In genomic region chr14:23684463-23685066, GRCm38 (mm10) we compare ENCODE assay signal across 12 mouse cellular contexts.
DNase-seq lines count a peak whose midpoint lies in the region; ATAC-seq and TF ChIP-seq lines count a peak whose summit lies in the region.
"Had no signal": no experiment of that assay in that cellular context is flagged by ENCODE, and none has a peak within 500 bp of the region (broad histone marks: within the 10 kb centered on the region; RNA-seq: fewer than 3 reads in every experiment).

No protein-coding gene starts in this region.

- TF ChIP-seq CTCF in forebrain, postnatal 0 days (IDR thresholded peaks at IDR 0.05; ENCODE audit: low read depth) = peak; percentile 37

- peak; percentile 32 for DNase-seq in forebrain, postnatal 0 days
- no peak for DNase-seq in forebrain, embryonic 11.5 days (ENCODE audit: low spot score)
- DNase-seq in layer of hippocampus, adult 9-11 months = peak; percentile 34
- no peak for DNase-seq in layer of hippocampus, postnatal 36 days
- DNase-seq in ES-CJ7 (ENCODE audit: low read depth, low spot score) = peak; percentile 30
- DNase-seq in embryo, embryonic 11 days = peak; percentile 9
- DNase-seq in right cerebral cortex, adult 18-20 months = no peak
- DNase-seq: gastrocnemius, postnatal 14 days; right cerebral cortex, postnatal 25 days had no signal

- no peak overlapping the region for H3K9ac ChIP-seq in forebrain, postnatal 0 days
- H3K9ac ChIP-seq in forebrain, embryonic 11.5 days (ENCODE audit: low read length) = no peak overlapping the region
- H3K9ac ChIP-seq: neural tube, embryonic 12.5 days had no signal

- 51% methylated on average over 3 of the region's 3 CpGs for WGBS in forebrain, postnatal 0 days
- WGBS in forebrain, embryonic 11.5 days = 55% methylated on average over 3 of the region's 3 CpGs

- ATAC-seq in forebrain, postnatal 0 days = peak; percentile 53
- ATAC-seq in forebrain, embryonic 11.5 days (replicated peaks; ENCODE audit: low FRiP score) = no peak
- no peak for ATAC-seq in erythroid progenitor cell, adult 5-6 weeks (replicated peaks; ENCODE audit: low FRiP score, poor library complexity, severe bottlenecking)
- ATAC-seq: intestine, embryonic 16.5 days had no signal

- no peaks in the 10 kb centered on the region for H3K27me3 ChIP-seq in forebrain, postnatal 0 days (ENCODE audit: insufficient read depth, low read length)
- H3K27me3 ChIP-seq in forebrain, embryonic 11.5 days (ENCODE audit: control insufficient read depth, insufficient read depth, low read length) = no peaks in the 10 kb centered on the region
- H3K27me3 ChIP-seq: neural tube, embryonic 12.5 days had no signal

- H3K27ac ChIP-seq in forebrain, postnatal 0 days (ENCODE audit: low read depth, low read length) = peak overlapping the region; percentile 5; the same call in 1 of the 2 replicates
- H3K27ac ChIP-seq in forebrain, embryonic 11.5 days (ENCODE audit: low read depth, low read length) = no peak overlapping the region
- H3K27ac ChIP-seq: neural tube, embryonic 12.5 days had no signal

- no peak overlapping the region for H3K4me2 ChIP-seq in forebrain, postnatal 0 days (ENCODE audit: low read depth)
- no peak overlapping the region for H3K4me2 ChIP-seq in forebrain, embryonic 11.5 days (ENCODE audit: low read depth, low read length, severe bottlenecking)
- H3K4me2 ChIP-seq: neural tube, embryonic 12.5 days had no signal

- no peaks in the 10 kb centered on the region for H3K36me3 ChIP-seq in forebrain, postnatal 0 days (ENCODE audit: insufficient read depth)
- no peaks in the 10 kb centered on the region for H3K36me3 ChIP-seq in forebrain, embryonic 11.5 days (ENCODE audit: control insufficient read depth, insufficient read depth, low read length)
- H3K36me3 ChIP-seq: neural tube, embryonic 12.5 days had no signal

- H3K9me3 ChIP-seq in forebrain, postnatal 0 days (ENCODE audit: low read length) = no peaks in the 10 kb centered on the region
- H3K9me3 ChIP-seq in forebrain, embryonic 11.5 days (ENCODE audit: control insufficient read depth, low read length) = no peaks in the 10 kb centered on the region
- H3K9me3 ChIP-seq: neural tube, embryonic 12.5 days had no signal

- H3K4me1 ChIP-seq in forebrain, postnatal 0 days (ENCODE audit: insufficient read depth) = no peaks in the 10 kb centered on the region
- no peaks in the 10 kb centered on the region for H3K4me1 ChIP-seq in forebrain, embryonic 11.5 days (replicated peaks; ENCODE audit: control insufficient read depth, insufficient read depth, low read length)
- H3K4me1 ChIP-seq: neural tube, embryonic 12.5 days had no signal

- no peak overlapping the region for H3K4me3 ChIP-seq in forebrain, postnatal 0 days (ENCODE audit: low read depth, low read length)
- H3K4me3 ChIP-seq in forebrain, embryonic 11.5 days (ENCODE audit: low read depth, low read length) = no peak overlapping the region
- H3K4me3 ChIP-seq: neural tube, embryonic 12.5 days had no signal

Comparison
In these comparisons a context has a peak if more than half of its experiments do, and no peak if none do; other contexts are left out.
1. DNase-seq: peak in forebrain, postnatal 0 days (single experiment), layer of hippocampus, adult 9-11 months (single experiment), ES-CJ7 (single experiment) and embryo, embryonic 11 days (single experiment); none in forebrain, embryonic 11.5 days (single experiment), layer of hippocampus, postnatal 36 days (0 of 2) and right cerebral cortex, adult 18-20 months (single experiment).